In the genomic region with DNA sequence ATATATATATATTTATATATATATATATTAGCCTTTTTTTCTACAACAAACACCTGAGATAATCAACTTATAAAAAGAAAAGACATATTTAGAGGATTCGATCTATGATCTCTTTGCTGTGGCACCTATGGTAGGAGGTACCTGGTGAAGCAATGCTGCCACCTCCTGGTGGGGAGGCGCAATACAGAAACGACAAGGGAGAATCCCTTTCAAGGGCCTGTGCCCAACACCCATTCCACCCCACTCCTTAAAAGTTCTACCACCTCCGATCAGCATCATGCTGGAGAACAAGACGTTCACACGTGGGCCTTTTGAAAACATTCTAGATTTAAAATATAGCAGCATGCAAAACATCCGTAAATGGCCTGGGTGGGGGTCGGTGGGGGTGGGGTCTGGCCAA, we compare ENCODE assay signal across 7 mouse cellular contexts.
DNase-seq lines count a peak whose midpoint lies in the region; ATAC-seq and TF ChIP-seq lines count a peak whose summit lies in the region.

No protein-coding gene starts in this region.

- WGBS in kidney, embryonic 15.5 days = 30% methylated on average over 8 of the region's 8 CpGs
- WGBS in lung, postnatal 0 days = 27% methylated on average over 8 of the region's 8 CpGs

- TF ChIP-seq CTCF in E14TG2a.4 (conservative IDR thresholded peaks at IDR 0.05; ENCODE audit: low read length) = peak; percentile 66
- TF ChIP-seq CTCF in lung, postnatal 0 days (IDR thresholded peaks at IDR 0.05) = peak; percentile 88

- no peak for TF ChIP-seq EP300 in lung, postnatal 0 days (IDR thresholded peaks at IDR 0.05)

- no peaks in the 10 kb centered on the region for H3K4me1 ChIP-seq in E14TG2a.4 (replicated peaks; ENCODE audit: low read depth, low read length)
- H3K4me1 ChIP-seq in kidney, embryonic 15.5 days = 0 out of 2 replicates have a peak, but pooled peaks cover 2% of the 10 kb centered on the region
- H3K4me1 ChIP-seq in lung, postnatal 0 days (ENCODE audit: insufficient read depth, low read depth, low read length) = no peaks in the 10 kb centered on the region

- H3K36me3 ChIP-seq in E14TG2a.4 (ENCODE audit: insufficient read depth, low read length) = no peaks in the 10 kb centered on the region
- no peaks in the 10 kb centered on the region for H3K36me3 ChIP-seq in kidney, embryonic 15.5 days
- no peaks in the 10 kb centered on the region for H3K36me3 ChIP-seq in lung, postnatal 0 days (ENCODE audit: insufficient read depth, low read length)

- peak; percentile 34 to 44 for DNase-seq in B cell, adult 2 months
- DNase-seq in c-Kit-positive CD71-positive TER-119-positive erythroid progenitor cells, embryonic 14.5 days (ENCODE audit: low spot score) = peak; percentile 21
- DNase-seq in gastrocnemius, adult 18-20 months (ENCODE audit: low spot score) = peak; percentile 21
- peak; percentile 66 for DNase-seq in lung, postnatal 0 days (ENCODE audit: low spot score)
- DNase-seq in right cerebral cortex, postnatal 14 days = peak; percentile 52

- no peak overlapping the region for H3K9ac ChIP-seq in kidney, embryonic 15.5 days
- no peak overlapping the region for H3K9ac ChIP-seq in lung, postnatal 0 days (replicated peaks; ENCODE audit: low read depth)

- H3K27ac ChIP-seq in kidney, embryonic 15.5 days = no peak overlapping the region
- H3K27ac ChIP-seq in lung, postnatal 0 days (ENCODE audit: low read length) = no peak overlapping the region

- no peaks in the 10 kb centered on the region for H3K27me3 ChIP-seq in E14TG2a.4 (ENCODE audit: insufficient read depth, low read length)
- no peaks in the 10 kb centered on the region for H3K27me3 ChIP-seq in kidney, embryonic 15.5 days
- no peaks in the 10 kb centered on the region for H3K27me3 ChIP-seq in lung, postnatal 0 days (replicated peaks; ENCODE audit: insufficient read depth, low read length)

- no peaks in the 10 kb centered on the region for H3K9me3 ChIP-seq in E14TG2a.4 (ENCODE audit: low read length)
- no peaks in the 10 kb centered on the region for H3K9me3 ChIP-seq in kidney, embryonic 15.5 days (replicated peaks)
- H3K9me3 ChIP-seq in lung, postnatal 0 days (ENCODE audit: low read length) = no peaks in the 10 kb centered on the region

- H3K4me2 ChIP-seq in kidney, embryonic 15.5 days = no peak overlapping the region
- no peak overlapping the region for H3K4me2 ChIP-seq in lung, postnatal 0 days (replicated peaks; ENCODE audit: low read depth, low read length)

- ATAC-seq in kidney, embryonic 15.5 days (replicated peaks; ENCODE audit: low FRiP score) = peak; percentile 46; the same call in 1 of the 2 replicates
- ATAC-seq in lung, postnatal 0 days = no peak

- H3K4me3 ChIP-seq in E14TG2a.4 (replicated peaks; ENCODE audit: low read length) = no peak overlapping the region
- no peak overlapping the region for H3K4me3 ChIP-seq in kidney, embryonic 15.5 days (replicated peaks)
- H3K4me3 ChIP-seq in lung, postnatal 0 days (ENCODE audit: low read depth, low read length) = no peak overlapping the region
